Mouse (Mus musculus): Measurements from ENCODE around the gene Pex14.

GRCm38 (mm10) chr4:149085381-149085780, 14.3 kb downstream of the Pex14 start:
- TF ChIP-seq CTCF (conservative IDR thresholded peaks at IDR 0.05; ENCODE audit: low read length) (no peak), POU5F1 (IDR thresholded peaks at IDR 0.05; ENCODE audit: borderline replicate concordance, low read length) (no peak)
